Mouse (Mus musculus) myocyte (in vitro differentiated cells): ENCODE measurements around the gene Thyn1. TPM values are rescaled to one million over a fixed set of nuclear protein-coding genes. Genes with fewer than 3 reads are reported as not detected.

Experiments
- H3K27me3 ChIP-seq: one replicate; pipeline ENCODE4 v1.6.1; 2011; ENCODE audit not compliant: control insufficient read depth, insufficient read depth, insufficient read length
- H3K36me3 ChIP-seq: one replicate; pipeline ENCODE4 v1.6.1; 2011; ENCODE audit not compliant: control insufficient read depth, insufficient read depth
- H3K4me2 ChIP-seq: one replicate; pipeline ENCODE4 v1.6.1; 2011; ENCODE audit warnings: low read depth, control low read depth
- H3K4me3 ChIP-seq: one replicate; pipeline ENCODE4 v1.5.1; 2011; ENCODE audit warnings: mild to moderate bottlenecking, control low read depth, moderate library complexity
- H3K79me2 ChIP-seq: one replicate; pipeline ENCODE4 v1.6.1; 2011; ENCODE audit not compliant: control insufficient read depth, insufficient read depth
- H3ac ChIP-seq: one replicate; pipeline ENCODE4 v1.6.1; 2011; ENCODE audit not compliant: control insufficient read depth, insufficient read length
- CEBPB ChIP-seq: IDR thresholded peaks from 2 replicates; pipeline ENCODE4 v1.6.1; 2011; ENCODE audit warnings: mild to moderate bottlenecking, moderate library complexity; ENCODE audit not compliant: poor library complexity, insufficient read depth, severe bottlenecking
- E2F4 ChIP-seq: IDR thresholded peaks from one replicate; pipeline ENCODE4 v1.6.1; 2011; ENCODE audit warnings: mild to moderate bottlenecking, control low read depth, moderate library complexity; ENCODE audit not compliant: insufficient read depth
- MAX ChIP-seq: IDR thresholded peaks from one replicate; pipeline ENCODE4 v1.6.1; 2011; ENCODE audit warnings: low read depth, mild to moderate bottlenecking, control low read depth
- MYOD1 ChIP-seq, 3 experiments: IDR thresholded peaks; one replicate each; pipeline ENCODE4 v1.6.1; 2011; ENCODE audit warnings: control low read depth in 2 of 3, low read depth in 2 of 3, mild to moderate bottlenecking in 2 of 3, moderate library complexity in 1 of 3; ENCODE audit not compliant: insufficient read length in 2 of 3, control insufficient read depth in 1 of 3
- MYOG ChIP-seq, 3 experiments: IDR thresholded peaks; one replicate each; pipeline ENCODE4 v1.6.1; 2011; ENCODE audit warnings: control low read depth in 2 of 3, low read depth in 2 of 3, mild to moderate bottlenecking in 2 of 3; ENCODE audit not compliant: insufficient read length in 2 of 3, control insufficient read depth in 1 of 3, insufficient read depth in 1 of 3
- POLR2A ChIP-seq: IDR thresholded peaks from one replicate; pipeline ENCODE4 v1.6.1; 2011; ENCODE audit warnings: low read depth, mild to moderate bottlenecking, control low read depth, moderate library complexity; ENCODE audit not compliant: insufficient read length
- POLR2AphosphoS2 ChIP-seq: IDR thresholded peaks from one replicate; pipeline ENCODE4 v1.6.1; 2011; ENCODE audit warnings: low read depth, control low read depth; ENCODE audit not compliant: insufficient read length
- REST ChIP-seq: IDR thresholded peaks from one replicate; pipeline ENCODE4 v1.6.1; 2011; ENCODE audit warnings: mild to moderate bottlenecking, control low read depth, moderate library complexity; ENCODE audit not compliant: insufficient read depth, insufficient read length
- SRF ChIP-seq: IDR thresholded peaks from one replicate; pipeline ENCODE4 v1.6.1; 2011; ENCODE audit warnings: low read depth; ENCODE audit not compliant: control insufficient read depth, insufficient read length
- TCF12 ChIP-seq: IDR thresholded peaks from one replicate; pipeline ENCODE4 v1.6.1; 2011; ENCODE audit warnings: mild to moderate bottlenecking, control low read depth; ENCODE audit not compliant: poor library complexity, insufficient read depth, severe bottlenecking
- TCF3 ChIP-seq: IDR thresholded peaks from one replicate; pipeline ENCODE4 v1.6.1; 2011; ENCODE audit warnings: low read depth, control low read depth; ENCODE audit not compliant: insufficient read length
- USF1 ChIP-seq: IDR thresholded peaks from one replicate; pipeline ENCODE4 v1.6.1; 2011; ENCODE audit warnings: low read depth, mild to moderate bottlenecking, control low read depth, moderate library complexity
- polyA plus RNA-seq: library from polyadenylated mRNA; unstranded; fragments of >200 nt; fragmentation: generic; extraction: Trizol; gene quantifications from one replicate; pipeline ENCODE4 v1.2.1, GENCODE M21; 2012; ENCODE audit warnings: missing spikeins

Thyn1 gene
- polyA plus RNA-seq, result 68.6 TPM

GRCm38 (mm10) chr9:26999461-27000395, at the start of gene Thyn1, which contains the start of gene Acad8:
TSS of gene Thyn1 (plus strand) at chr9:26999710.
TSS of gene Acad8 (minus strand) at chr9:26999566.
- Histone ChIP-seq H3ac (peak within 1 kb of the TSS; percentile 77), H3K36me3 (peaks cover 7% of the 10 kb centered on the region), H3K27me3 (no peaks in the 10 kb centered on the region), H3K79me2 (peaks cover 40% of the 10 kb centered on the region), H3K4me2 (peak within 1 kb of the TSS; percentile 82), H3K4me3 (peak within 1 kb of the TSS; percentile 94)
- TF ChIP-seq POLR2AphosphoS2 (peak; percentile 74), CEBPB (peak; percentile 62; the same call in 1 of the 2 replicates), TCF12 (no peak), POLR2A (peak; percentile 76)

- TF ChIP-seq TCF3 (no peak), MAX (no peak), CEBPB (no peak), POLR2A (no peak), TCF12 (no peak), POLR2AphosphoS2 (no peak), USF1 (no peak), SRF (no peak), E2F4 (no peak), MYOG (IDR thresholded peaks at IDR 0.05; ENCODE audit: control insufficient read depth in 1 of 3, insufficient read depth in 1 of 3, insufficient read length in 2 of 3, low read depth in 2 of 3) (no peak), MYOD1 (IDR thresholded peaks at IDR 0.05; ENCODE audit: control insufficient read depth in 1 of 3, insufficient read length in 2 of 3, low read depth in 2 of 3) (no peak), REST (no peak)
- Histone ChIP-seq H3K79me2 (no peaks in the 10 kb centered on the region), H3K4me3 (no peak overlapping the region), H3K36me3 (peaks cover 24% of the 10 kb centered on the region), H3K27me3 (no peaks in the 10 kb centered on the region), H3ac (no peak overlapping the region), H3K4me2 (no peak overlapping the region)
Observed at GRCm38 (mm10) chr9:26977754-26978153, 21.8 kb upstream of the Thyn1 start.

- H3ac ChIP-seq, result no peak overlapping the region
- no peaks in the 10 kb centered on the region for H3K27me3 ChIP-seq
- no peaks in the 10 kb centered on the region for H3K79me2 ChIP-seq
- no peak for TF ChIP-seq REST
- no peak for TF ChIP-seq MAX
- no peak for TF ChIP-seq POLR2A
- TF ChIP-seq SRF, result no peak
- no peak for TF ChIP-seq USF1
- TF ChIP-seq CEBPB, result no peak
- TF ChIP-seq TCF12, result no peak
- no peak for TF ChIP-seq MYOG (IDR thresholded peaks at IDR 0.05; ENCODE audit: control insufficient read depth in 1 of 3, insufficient read depth in 1 of 3, insufficient read length in 2 of 3, low read depth in 2 of 3)
- no peak for TF ChIP-seq TCF3
- TF ChIP-seq MYOD1 (IDR thresholded peaks at IDR 0.05; ENCODE audit: control insufficient read depth in 1 of 3, insufficient read length in 2 of 3, low read depth in 2 of 3), result no peak
- no peak for TF ChIP-seq E2F4
- TF ChIP-seq POLR2AphosphoS2, result no peak
- peaks cover 23% of the 10 kb centered on the region for H3K36me3 ChIP-seq
- H3K4me2 ChIP-seq, result no peak overlapping the region
- H3K4me3 ChIP-seq, result no peak overlapping the region
Observed at GRCm38 (mm10) chr9:26978776-26979175, 20.7 kb upstream of the Thyn1 start.

GRCm38 (mm10) chr9:26985090-26985613, 14.4 kb upstream of the Thyn1 start:
- no peak overlapping the region for H3ac ChIP-seq
- no peak overlapping the region for H3K4me3 ChIP-seq
- peaks cover 23% of the 10 kb centered on the region for H3K36me3 ChIP-seq
- H3K79me2 ChIP-seq, result no peaks in the 10 kb centered on the region
- TF ChIP-seq MAX (no peak), REST (no peak), POLR2AphosphoS2 (no peak), USF1 (no peak)
- H3K27me3 ChIP-seq, result no peaks in the 10 kb centered on the region
- no peak overlapping the region for H3K4me2 ChIP-seq
